Mouse (Mus musculus) testis, adult 2 months (tissue): Measurements from ENCODE around the gene Ak3.

Experiments used
- CTCF ChIP-seq: fragments of 200-500 bp; IDR thresholded peaks from 2 replicates; pipeline ENCODE4 v1.5.1; 2012; ENCODE audit warnings: low read depth, mild to moderate bottlenecking, inconsistent platforms, low read length, moderate library complexity; ENCODE audit not compliant: control insufficient read depth, insufficient read depth, insufficient replicate concordance
- POLR2A ChIP-seq: fragments of 200-500 bp; IDR thresholded peaks from 2 replicates; pipeline ENCODE4 v1.6.1; 2012; ENCODE audit warnings: low read depth, mild to moderate bottlenecking, inconsistent platforms, low read length, moderate library complexity; ENCODE audit not compliant: control insufficient read depth

DNA sequence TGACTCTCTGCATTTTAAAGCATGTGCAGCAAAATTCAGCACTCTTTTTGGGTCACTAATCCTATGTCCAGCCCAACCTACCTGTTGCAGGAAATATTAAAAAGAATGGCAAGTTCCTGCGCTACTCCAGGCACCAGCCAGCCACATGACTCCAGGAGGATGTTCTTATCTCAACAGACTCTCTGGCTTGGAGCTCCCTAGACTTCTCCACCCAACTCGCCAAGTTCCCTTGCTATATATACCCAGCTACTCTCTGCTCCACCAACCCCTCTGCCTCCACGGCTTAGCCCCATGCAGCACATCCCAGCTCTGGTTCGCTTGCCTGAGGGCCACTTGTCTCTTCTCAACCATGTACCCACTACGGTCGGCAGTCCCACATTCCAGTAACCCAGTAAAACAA lies 40.9 kb upstream of the Ak3 start:
- TF ChIP-seq CTCF (no peak), POLR2A (no peak)
